Mouse (Mus musculus) cortical plate, adult 2 months (tissue): ENCODE results near the gene Pcnx3.

Experiments
- CTCF ChIP-seq: fragments of 200-500 bp; IDR thresholded peaks from 2 replicates; pipeline ENCODE4 v1.5.1; 2011; ENCODE audit warnings: mild to moderate bottlenecking, control low read depth, low read length; ENCODE audit not compliant: insufficient read depth; ENCODE audit errors: extremely low read depth
- POLR2A ChIP-seq: fragments of 200-500 bp; IDR thresholded peaks from 2 replicates; pipeline ENCODE4 v1.6.1; 2011; ENCODE audit warnings: mild to moderate bottlenecking, low read length, control low read depth; ENCODE audit not compliant: insufficient read depth; ENCODE audit errors: extremely low read depth

- no peak for TF ChIP-seq CTCF
- TF ChIP-seq POLR2A: no peak
Measured at GRCm38 (mm10) chr19:5652570-5652969, 36.1 kb downstream of the Pcnx3 start.
